Mouse (Mus musculus): ENCODE measurements at regions not wholly inside any gene's neighbourhood (a gene's known extent, or its start where the extent isn't known, plus 50 kb on each side); places are given as distances from the start of the nearest gene placed in this dataset.

DNA sequence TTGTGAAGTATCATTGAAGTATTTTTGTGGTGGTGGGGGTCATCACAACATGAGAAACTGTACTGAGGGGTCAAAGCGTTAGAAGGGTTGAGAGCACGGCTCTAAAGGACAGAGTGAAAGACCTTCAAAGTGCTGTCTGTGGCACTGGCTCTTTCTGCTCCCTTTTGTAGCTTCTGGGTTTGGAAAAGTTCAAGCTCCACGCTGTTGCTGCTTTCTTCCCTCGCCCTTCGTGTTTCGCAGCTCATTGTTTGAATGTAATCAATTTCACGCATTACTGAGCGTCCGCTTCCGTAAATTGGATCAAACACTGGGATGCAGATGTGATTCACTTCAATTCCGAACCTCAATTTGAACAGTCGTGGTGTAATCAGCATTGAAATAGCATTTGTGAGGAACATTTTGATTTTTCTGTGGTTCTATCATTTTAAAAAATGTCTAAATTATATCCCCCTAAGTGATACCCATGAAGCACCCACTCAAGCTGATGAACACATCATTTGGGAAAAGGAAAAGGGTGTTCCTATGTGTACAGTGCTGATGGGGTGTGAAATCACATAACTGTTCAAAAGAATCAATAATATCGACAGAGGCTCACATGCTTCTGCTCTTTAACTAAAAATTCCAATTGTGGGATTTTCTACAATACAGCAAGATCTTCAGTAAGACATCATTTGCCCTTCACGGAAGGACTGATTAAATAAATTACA lies 140.9 kb upstream of the Cpne8 start:
- TF ChIP-seq CTCF (conservative IDR thresholded peaks at IDR 0.05; ENCODE audit: low read length) (no peak), POU5F1 (IDR thresholded peaks at IDR 0.05; ENCODE audit: borderline replicate concordance, low read length) (no peak)

Measured in E14TG2a.4 (cell line).